Mouse (Mus musculus): ENCODE results near the gene Trim2.

Trim2 gene

GRCm38 (mm10) chr3:84319504-84319903, 12.8 kb upstream of the Trim2 start:
- DNase-seq (ENCODE audit: low read depth, low spot score): no peak

GRCm38 (mm10) chr3:84318865-84319264, 12.2 kb upstream of the Trim2 start:
- DNase-seq (ENCODE audit: low read depth, low spot score): no peak

- peak; percentile 75 for DNase-seq (ENCODE audit: low read depth, low spot score)
These were observed 8.0 kb upstream of the Trim2 start for GRCm38 (mm10) chr3:84314651-84315191.

- no peak for DNase-seq (ENCODE audit: low read depth, low spot score)
These were observed 7.3 kb upstream of the Trim2 start for GRCm38 (mm10) chr3:84313801-84314541.

- peak; percentile 66 for DNase-seq (ENCODE audit: low read depth, low spot score)
These were observed 6.5 kb upstream of the Trim2 start for GRCm38 (mm10) chr3:84313003-84313800.

GRCm38 (mm10) chr3:84312326-84312725, 5.6 kb upstream of the Trim2 start:
- DNase-seq (ENCODE audit: low read depth, low spot score): no peak

GRCm38 (mm10) chr3:84307516-84307915, 839 bp upstream of the Trim2 start:
- no peak for DNase-seq (ENCODE audit: low read depth, low spot score)

GRCm38 (mm10) chr3:84305722-84306510, 761 bp downstream of the Trim2 start:
- DNase-seq (ENCODE audit: low read depth, low spot score): no peak

GRCm38 (mm10) chr3:84305010-84305692, 1.5 kb downstream of the Trim2 start:
- peak; percentile 75 for DNase-seq (ENCODE audit: low read depth, low spot score)

GRCm38 (mm10) chr3:84304339-84305009, 2.2 kb downstream of the Trim2 start:
- DNase-seq (ENCODE audit: low read depth, low spot score): no peak

- no peak for DNase-seq (ENCODE audit: low read depth, low spot score)
These were observed 3.2 kb downstream of the Trim2 start for GRCm38 (mm10) chr3:84303395-84303949.

- no peak for DNase-seq (ENCODE audit: low read depth, low spot score)
These were observed 4.4 kb downstream of the Trim2 start for GRCm38 (mm10) chr3:84302273-84302672.

- DNase-seq (ENCODE audit: low read depth, low spot score): no peak
These were observed 5.0 kb downstream of the Trim2 start for GRCm38 (mm10) chr3:84301674-84302073.

GRCm38 (mm10) chr3:84298186-84298585, 8.5 kb downstream of the Trim2 start:
- no peak for DNase-seq (ENCODE audit: low read depth, low spot score)

GRCm38 (mm10) chr3:84296676-84297075, 10.0 kb downstream of the Trim2 start:
- DNase-seq (ENCODE audit: low read depth, low spot score): no peak

- no peak for DNase-seq (ENCODE audit: low read depth, low spot score)
These were observed 11.9 kb downstream of the Trim2 start for GRCm38 (mm10) chr3:84294734-84295133.

- no peak for DNase-seq (ENCODE audit: low read depth, low spot score)
These were observed 12.7 kb downstream of the Trim2 start for GRCm38 (mm10) chr3:84293666-84294595.

GRCm38 (mm10) chr3:84292238-84292637, 14.4 kb downstream of the Trim2 start:
- DNase-seq (ENCODE audit: low read depth, low spot score): no peak

GRCm38 (mm10) chr3:84288931-84289330, 17.7 kb downstream of the Trim2 start:
- no peak for DNase-seq (ENCODE audit: low read depth, low spot score)
